Mouse (Mus musculus) lung, adult 18-20 months (tissue): ENCODE measurements at regions not wholly inside any gene's neighbourhood (a gene's known extent, or its start where the extent isn't known, plus 50 kb on each side); places are given as distances from the start of the nearest gene placed in this dataset.

ENCODE experiments used
- DNase-seq, 2 experiments: peaks; one replicate each; pipeline ENCODE4 v3.0.0; 2022; ENCODE audit warnings: mixed read lengths in 2 of 2

DNA sequence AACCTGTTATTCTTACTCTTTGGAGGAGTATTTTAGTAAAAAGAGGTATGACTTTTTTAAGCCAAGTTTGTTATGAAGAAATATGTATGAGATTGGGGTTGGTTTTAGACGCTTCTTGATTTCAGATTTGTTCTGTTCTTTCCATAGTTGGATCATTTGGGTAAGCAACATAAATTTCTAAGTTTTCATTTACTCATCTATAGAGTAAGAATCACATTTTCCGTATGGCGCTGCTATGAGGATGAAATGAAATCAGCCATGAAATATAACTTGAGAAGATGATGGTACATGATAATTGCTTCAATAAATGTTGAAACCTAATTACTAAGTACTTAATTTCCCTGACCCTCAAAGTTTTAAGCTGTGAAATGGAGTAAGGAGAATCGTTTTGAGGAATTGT lies 979.0 kb downstream of the Pdha2 start:
- DNase-seq, result no peak

DNA sequence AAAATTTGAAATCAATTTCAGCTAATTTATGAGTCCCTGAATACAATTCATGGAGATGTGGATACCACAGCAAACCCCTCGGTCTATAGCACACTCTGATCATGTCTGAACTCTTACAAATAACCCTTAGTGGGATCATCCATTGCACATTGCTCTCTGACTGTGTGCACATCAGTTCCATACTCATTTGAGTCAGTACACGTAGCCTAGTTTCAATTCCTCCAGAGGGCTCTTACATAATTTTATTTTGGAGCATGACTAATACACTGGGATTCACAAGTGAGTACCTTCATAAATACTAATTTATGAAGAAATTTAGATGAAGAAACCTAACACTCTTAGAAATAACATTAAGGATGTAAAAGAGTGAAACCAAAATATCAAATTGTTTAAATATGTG lies 978.3 kb downstream of the Pdha2 start:
- DNase-seq, result no peak

DNA sequence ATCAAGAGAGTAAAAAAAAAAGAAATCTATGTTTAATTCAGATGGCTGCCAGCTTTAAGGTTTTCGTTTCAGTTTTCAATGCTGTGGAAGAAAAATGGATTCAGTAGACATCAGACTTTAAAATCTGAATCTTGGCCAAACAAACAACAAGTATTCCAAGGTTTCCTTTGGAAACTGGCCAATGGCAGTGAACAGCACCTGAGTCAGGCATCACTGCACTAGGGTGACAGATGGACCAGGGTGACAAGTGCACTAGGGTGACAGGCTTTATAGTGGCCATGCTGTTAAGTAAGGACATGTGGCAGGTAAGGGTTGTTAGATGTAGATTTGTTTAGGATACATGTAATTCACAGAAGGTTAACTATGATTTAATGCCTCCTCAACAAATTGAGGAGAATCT lies 972.9 kb downstream of the Pdha2 start:
- no peak for DNase-seq
